Mouse (Mus musculus) naive thymus-derived CD4-positive, alpha-beta T cell, adult 2 months (primary cell): Measurements from ENCODE around the gene Anln.
A peak's percentile ranks its signal among the peaks of the same experiment; 100 is the strongest.
"Not testable (repeated sequence)": the region's sequence is repeated elsewhere in the genome, so short reads cannot be mapped to it uniquely, and the experiment has no call there.

ENCODE experiments used
- DNase-seq: peaks from one replicate; pipeline ENCODE4 v3.0.0-alpha.2; 2011; ENCODE audit warnings: low read depth

The Anln gene

GRCm38 (mm10) chr9:22319109-22319508, 69.9 kb downstream of the Anln start:
- DNase-seq = no peak

GRCm38 (mm10) chr9:22316047-22316446, 72.9 kb downstream of the Anln start:
- DNase-seq = not testable (repeated sequence)

- DNase-seq = no peak
Observed at GRCm38 (mm10) chr9:22314066-22314465, 74.9 kb downstream of the Anln start.

- no peak for DNase-seq
Observed at GRCm38 (mm10) chr9:22313218-22313617, 75.8 kb downstream of the Anln start.

GRCm38 (mm10) chr9:22309651-22310050, 79.3 kb downstream of the Anln start:
- DNase-seq = no peak

GRCm38 (mm10) chr9:22307920-22308262, 81.1 kb downstream of the Anln start:
- not testable (repeated sequence) for DNase-seq

- peak; percentile 98 for DNase-seq
Observed at GRCm38 (mm10) chr9:22307156-22307919, 81.7 kb downstream of the Anln start, which contains the start of gene Zfp810. Gene Zfp810, minus strand, starts transcription at chr9:22307648.

GRCm38 (mm10) chr9:22306726-22307125, 82.3 kb downstream of the Anln start:
- DNase-seq = peak; percentile 46

- no peak for DNase-seq
Observed at GRCm38 (mm10) chr9:22302199-22302598, 86.8 kb downstream of the Anln start.
